Comparison of ENCODE assay signal across 20 mouse cellular contexts in genomic region chr11:74464181-74464977, GRCm38 (mm10).
DNase-seq lines count a peak whose midpoint lies in the region; ATAC-seq lines count a peak whose summit lies in the region.
"Had no signal": no experiment of that assay in that cellular context is flagged by ENCODE, and none has a peak within 500 bp of the region (broad histone marks: within the 10 kb centered on the region; RNA-seq: fewer than 3 reads in every experiment).

No protein-coding gene starts in this region.

- peak overlapping the region; percentile 54 for H3K27ac ChIP-seq in kidney, embryonic 16.5 days (ENCODE audit: low read length)
- H3K27ac ChIP-seq in stomach, embryonic 14.5 days (ENCODE audit: low read length) = no peak overlapping the region
- no peak overlapping the region for H3K27ac ChIP-seq in forebrain, embryonic 15.5 days (replicated peaks)
- H3K27ac ChIP-seq: forebrain, embryonic 10.5 days; gastrocnemius, adult 2 months; hindbrain, embryonic 15.5 days; limb, embryonic 12.5 days; liver, embryonic 12.5 days; lung, embryonic 15.5 days had no signal

- H3K27me3 ChIP-seq in kidney, embryonic 16.5 days (ENCODE audit: insufficient read depth, low read length) = no peaks in the 10 kb centered on the region
- H3K27me3 ChIP-seq in stomach, embryonic 14.5 days (ENCODE audit: control insufficient read depth, insufficient read depth, low read length) = no peaks in the 10 kb centered on the region
- H3K27me3 ChIP-seq in forebrain, embryonic 15.5 days = no peaks in the 10 kb centered on the region
- H3K27me3 ChIP-seq: hindbrain, embryonic 15.5 days; limb, embryonic 12.5 days; liver, embryonic 12.5 days; lung, embryonic 15.5 days had no signal

- H3K4me3 ChIP-seq in kidney, embryonic 16.5 days (ENCODE audit: low read length) = no peak overlapping the region
- no peak overlapping the region for H3K4me3 ChIP-seq in stomach, embryonic 14.5 days (ENCODE audit: low read depth, low read length)
- no peak overlapping the region for H3K4me3 ChIP-seq in forebrain, embryonic 15.5 days
- H3K4me3 ChIP-seq: forebrain, embryonic 10.5 days; gastrocnemius, adult 2 months; hindbrain, embryonic 15.5 days; limb, embryonic 12.5 days; liver, embryonic 12.5 days; lung, embryonic 15.5 days had no signal

- no peaks in the 10 kb centered on the region for H3K9me3 ChIP-seq in kidney, embryonic 16.5 days (ENCODE audit: low read length)
- H3K9me3 ChIP-seq in stomach, embryonic 14.5 days (ENCODE audit: control insufficient read depth, low read depth, low read length) = no peaks in the 10 kb centered on the region
- H3K9me3 ChIP-seq in forebrain, embryonic 15.5 days = no peaks in the 10 kb centered on the region
- H3K9me3 ChIP-seq: forebrain, embryonic 10.5 days; hindbrain, embryonic 15.5 days; limb, embryonic 12.5 days; liver, embryonic 12.5 days; lung, embryonic 15.5 days had no signal

- no peak for DNase-seq in kidney, postnatal 4 days
- DNase-seq in right cerebral cortex, adult 18-20 months = peak; percentile 22
- DNase-seq in right cerebral cortex, postnatal 14 days = no peak
- no peak for DNase-seq in layer of hippocampus, adult 9-11 months
- DNase-seq: adrenal gland, postnatal 10 days; cerebellum, adult 18-20 months; cerebellum, postnatal 14 days; gastrocnemius, adult 2 months; kidney, adult 11 months; thymus, postnatal 25 days had no signal

- peaks cover 22% of the 10 kb centered on the region for H3K4me1 ChIP-seq in kidney, embryonic 16.5 days (ENCODE audit: insufficient read depth, low read length)
- peaks cover 7% of the 10 kb centered on the region; the same call in 1 of the 2 replicates for H3K4me1 ChIP-seq in stomach, embryonic 14.5 days (ENCODE audit: control insufficient read depth, insufficient read depth, low read length)
- peaks cover 7% of the 10 kb centered on the region for H3K4me1 ChIP-seq in forebrain, embryonic 15.5 days
- H3K4me1 ChIP-seq: limb, embryonic 12.5 days had no signal

- ATAC-seq in kidney, embryonic 16.5 days (ENCODE audit: low FRiP score, low TSS enrichment) = peak; percentile 37; the same call in 1 of the 2 replicates
- 0 out of 2 replicates have a peak, but pooled peaks have one; percentile 39 for ATAC-seq in stomach, embryonic 14.5 days (ENCODE audit: insufficient number of reproducible peaks, insufficient read depth, low FRiP score, low read depth)
- no peak for ATAC-seq in forebrain, embryonic 15.5 days (replicated peaks)
- ATAC-seq: activated CD4-positive, CD25-positive, alpha-beta regulatory T cell, adult 4 months; liver, embryonic 12.5 days had no signal

- H3K4me2 ChIP-seq in kidney, embryonic 16.5 days (replicated peaks; ENCODE audit: low read depth, low read length) = no peak overlapping the region
- H3K4me2 ChIP-seq in stomach, embryonic 14.5 days (replicated peaks; ENCODE audit: low read depth, low read length) = no peak overlapping the region
- no peak overlapping the region for H3K4me2 ChIP-seq in forebrain, embryonic 15.5 days (replicated peaks)
- H3K4me2 ChIP-seq: hindbrain, embryonic 15.5 days; limb, embryonic 12.5 days; liver, embryonic 12.5 days; lung, embryonic 15.5 days; midbrain, embryonic 11.5 days had no signal

- 50% methylated on average over 10 of the region's 10 CpGs for WGBS in kidney, embryonic 16.5 days
- 44% methylated on average over 10 of the region's 10 CpGs for WGBS in stomach, embryonic 14.5 days
- WGBS in forebrain, embryonic 15.5 days = 78% methylated on average over 10 of the region's 10 CpGs

- no peaks in the 10 kb centered on the region for H3K36me3 ChIP-seq in kidney, embryonic 16.5 days (ENCODE audit: insufficient read depth, low read length)
- H3K36me3 ChIP-seq in stomach, embryonic 14.5 days (ENCODE audit: control insufficient read depth, insufficient read depth, low read length) = no peaks in the 10 kb centered on the region
- H3K36me3 ChIP-seq in forebrain, embryonic 15.5 days = no peaks in the 10 kb centered on the region
- H3K36me3 ChIP-seq: forebrain, embryonic 10.5 days; hindbrain, embryonic 15.5 days; limb, embryonic 12.5 days; liver, embryonic 12.5 days; lung, embryonic 15.5 days had no signal

- no peak overlapping the region for H3K9ac ChIP-seq in kidney, embryonic 16.5 days (replicated peaks; ENCODE audit: low read length)
- no peak overlapping the region for H3K9ac ChIP-seq in stomach, embryonic 14.5 days (replicated peaks; ENCODE audit: low read depth, low read length)
- no peak overlapping the region for H3K9ac ChIP-seq in forebrain, embryonic 15.5 days (replicated peaks)
- H3K9ac ChIP-seq: hindbrain, embryonic 15.5 days; limb, embryonic 12.5 days; liver, embryonic 12.5 days; lung, embryonic 15.5 days had no signal
